Mouse (Mus musculus) forebrain, embryonic 15.5 days (tissue): ENCODE measurements around the gene Map3k20. TPM values are rescaled to one million over a fixed set of nuclear protein-coding genes. Genes with fewer than 3 reads are reported as not detected.

Experiments
- ATAC-seq: fragments of 200-750 bp; cut with Nextera tagmentation; replicated peaks from 2 replicates; pipeline ENCODE4 v1.8.0; 2017; ENCODE audit warnings: mild to moderate bottlenecking, moderate TSS enrichment, moderate library complexity
- H3K27ac ChIP-seq: fragments of 300-500 bp; sonication (generic); replicated peaks from 2 replicates; pipeline ENCODE4 v1.5.1; 2015; ENCODE audit warnings: mild to moderate bottlenecking, inconsistent platforms
- H3K27me3 ChIP-seq: fragments of 300-500 bp; sonication (generic); 2 replicates; pipeline ENCODE4 v1.6.1; 2015; ENCODE audit warnings: inconsistent platforms
- H3K36me3 ChIP-seq: fragments of 300-500 bp; sonication (generic); 2 replicates; pipeline ENCODE4 v1.6.1; 2015; ENCODE audit warnings: mild to moderate bottlenecking, inconsistent platforms
- H3K4me1 ChIP-seq: fragments of 300-500 bp; sonication (generic); 2 replicates; pipeline ENCODE4 v1.6.1; 2015; ENCODE audit warnings: inconsistent platforms
- H3K4me2 ChIP-seq: fragments of 300-500 bp; sonication (generic); replicated peaks from 2 replicates; pipeline ENCODE4 v1.6.1; 2015; ENCODE audit warnings: mild to moderate bottlenecking, inconsistent platforms
- H3K4me3 ChIP-seq: fragments of 300-500 bp; sonication (generic); 2 replicates; pipeline ENCODE4 v1.5.1; 2015; ENCODE audit warnings: mild to moderate bottlenecking, inconsistent platforms
- H3K9ac ChIP-seq: fragments of 300-500 bp; sonication (generic); replicated peaks from 2 replicates; pipeline ENCODE4 v1.6.1; 2015; ENCODE audit warnings: mild to moderate bottlenecking, inconsistent platforms
- H3K9me3 ChIP-seq: fragments of 300-500 bp; sonication (generic); 2 replicates; pipeline ENCODE4 v1.6.1; 2016; ENCODE audit warnings: inconsistent platforms
- WGBS: fragments of 180-500 bp; shearing (Covaris S2); methylation state at CpG from one replicate; pipeline ENCODE4 v1.1.7; 2015; ENCODE audit warnings: mixed read lengths; 5-methylcytosine and 5-hydroxymethylcytosine counted together
- polyA plus RNA-seq: library from polyadenylated mRNA; unstranded; fragments of >200 nt; fragmentation: Nextera tagmentation; extraction: Ambion mirVana; gene quantifications from 2 replicates; pipeline ENCODE4 v1.2.1, GENCODE M21; 2015

Gene Map3k20
- polyA plus RNA-seq, 1 experiment from 2014 or later: 3.9 TPM

DNA sequence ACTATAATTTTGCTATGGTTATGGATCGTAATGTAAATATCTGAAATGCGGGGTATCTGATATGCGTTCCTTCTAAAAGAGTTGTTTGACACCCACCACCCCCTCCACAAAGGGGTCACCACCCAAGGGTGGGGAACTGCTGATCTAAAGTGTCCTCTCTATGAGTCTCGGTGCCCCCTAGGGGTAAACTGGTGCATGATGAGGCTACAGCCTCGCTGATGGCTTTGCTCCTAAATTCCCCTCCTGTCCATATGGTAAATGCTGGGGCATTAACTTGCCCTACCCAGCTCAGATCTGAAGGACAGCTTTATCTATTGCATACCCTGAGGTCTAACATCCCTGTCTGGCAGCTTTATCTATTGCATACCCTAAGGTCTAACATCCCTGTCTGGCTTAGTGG lies 130.0 kb downstream of the Map3k20 start:
- H3K27me3 ChIP-seq: no peaks in the 10 kb centered on the region
- H3K36me3 ChIP-seq: no peaks in the 10 kb centered on the region
- no peaks in the 10 kb centered on the region for H3K4me1 ChIP-seq
- no peak for ATAC-seq
- H3K9me3 ChIP-seq: no peaks in the 10 kb centered on the region
- WGBS: 90% methylated on average over 5 of the region's 5 CpGs
- H3K9ac ChIP-seq: no peak overlapping the region
- no peak overlapping the region for H3K27ac ChIP-seq
- H3K4me3 ChIP-seq: no peak overlapping the region
- no peak overlapping the region for H3K4me2 ChIP-seq

- no peak for ATAC-seq
These were observed 131.0 kb downstream of the Map3k20 start for GRCm38 (mm10) chr2:72416095-72417080.

GRCm38 (mm10) chr2:72420561-72420960 lies 135.1 kb downstream of the Map3k20 start:
- ATAC-seq: no peak
- Histone ChIP-seq H3K36me3 (no peaks in the 10 kb centered on the region), H3K4me1 (peaks cover 18% of the 10 kb centered on the region), H3K27me3 (no peaks in the 10 kb centered on the region; the same call in 1 of the 2 replicates), H3K4me3 (no peak overlapping the region), H3K9me3 (no peaks in the 10 kb centered on the region), H3K9ac (no peak overlapping the region), H3K4me2 (no peak overlapping the region), H3K27ac (no peak overlapping the region)
- WGBS: 90% methylated on average over 5 of the region's 5 CpGs

More at GRCm38 (mm10) chr2:72416095-72417080, 131.0 kb downstream of the Map3k20 start:
- Histone ChIP-seq H3K4me1 (no peaks in the 10 kb centered on the region), H3K27me3 (no peaks in the 10 kb centered on the region; the same call in 1 of the 2 replicates), H3K27ac (no peak overlapping the region), H3K4me2 (no peak overlapping the region), H3K9ac (no peak overlapping the region), H3K9me3 (no peaks in the 10 kb centered on the region), H3K4me3 (no peak overlapping the region), H3K36me3 (no peaks in the 10 kb centered on the region)
- 74% methylated on average over 14 of the region's 14 CpGs for WGBS

DNA sequence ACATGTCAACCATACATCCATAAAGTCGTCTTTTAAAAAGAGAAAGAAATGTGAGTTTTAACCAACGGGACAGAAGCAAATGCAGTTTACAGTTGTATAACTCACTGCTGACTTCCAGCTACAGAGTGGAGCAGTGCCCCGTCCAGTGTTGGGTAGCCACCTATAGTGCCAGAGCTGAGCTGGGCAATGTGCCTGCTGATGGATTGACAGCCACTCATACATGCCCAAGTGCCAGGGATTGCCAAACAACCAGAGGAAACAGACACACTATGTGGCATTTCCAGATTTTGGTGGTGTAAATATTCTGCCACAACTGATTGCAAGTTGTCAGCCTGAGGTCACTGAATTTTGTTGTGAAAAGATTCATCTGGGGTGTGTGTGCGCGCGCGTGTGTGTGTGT lies 139.2 kb downstream of the Map3k20 start:
- Histone ChIP-seq H3K4me1 (peaks cover 43% of the 10 kb centered on the region), H3K9me3 (no peaks in the 10 kb centered on the region), H3K4me2 (no peak overlapping the region), H3K4me3 (no peak overlapping the region), H3K27ac (peak overlapping the region; percentile 54), H3K27me3 (peaks cover 4% of the 10 kb centered on the region; the same call in 1 of the 2 replicates), H3K36me3 (no peaks in the 10 kb centered on the region), H3K9ac (no peak overlapping the region)
- 72% methylated on average over 7 of the region's 7 CpGs for WGBS
- no peak for ATAC-seq

- Histone ChIP-seq H3K4me2 (peak overlapping the region; percentile 32), H3K27me3 (0 out of 2 replicates have a peak, but pooled peaks cover 4% of the 10 kb centered on the region), H3K9me3 (no peaks in the 10 kb centered on the region), H3K4me1 (peaks cover 43% of the 10 kb centered on the region), H3K4me3 (peak overlapping the region; percentile 13; the same call in 1 of the 2 replicates), H3K9ac (no peak overlapping the region), H3K36me3 (no peaks in the 10 kb centered on the region), H3K27ac (peak overlapping the region; percentile 79)
- ATAC-seq: peak; percentile 96
- 3% methylated on average over 8 of the region's 8 CpGs for WGBS
These were observed 141.3 kb downstream of the Map3k20 start for GRCm38 (mm10) chr2:72426776-72427175.

DNA sequence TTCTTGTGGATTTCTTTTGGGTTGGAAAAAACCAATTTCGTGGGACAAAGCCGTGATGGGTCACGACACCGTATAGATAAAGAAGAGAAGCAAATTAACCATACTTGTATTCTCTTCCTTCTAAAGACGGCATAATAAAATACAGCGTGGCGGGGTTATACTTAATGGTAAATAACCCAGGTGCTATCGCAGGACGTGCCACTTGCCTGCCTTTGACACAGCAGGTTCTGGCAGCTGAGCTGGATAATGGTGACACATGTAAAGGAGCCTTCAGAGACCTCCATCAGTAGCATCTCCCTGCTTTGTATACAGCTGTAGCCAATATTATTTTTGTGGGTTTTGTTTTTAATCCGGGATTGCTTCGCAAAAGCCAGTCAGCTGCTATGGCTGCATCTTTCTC lies 141.9 kb downstream of the Map3k20 start:
- H3K27ac ChIP-seq: peak overlapping the region; percentile 79

DNA sequence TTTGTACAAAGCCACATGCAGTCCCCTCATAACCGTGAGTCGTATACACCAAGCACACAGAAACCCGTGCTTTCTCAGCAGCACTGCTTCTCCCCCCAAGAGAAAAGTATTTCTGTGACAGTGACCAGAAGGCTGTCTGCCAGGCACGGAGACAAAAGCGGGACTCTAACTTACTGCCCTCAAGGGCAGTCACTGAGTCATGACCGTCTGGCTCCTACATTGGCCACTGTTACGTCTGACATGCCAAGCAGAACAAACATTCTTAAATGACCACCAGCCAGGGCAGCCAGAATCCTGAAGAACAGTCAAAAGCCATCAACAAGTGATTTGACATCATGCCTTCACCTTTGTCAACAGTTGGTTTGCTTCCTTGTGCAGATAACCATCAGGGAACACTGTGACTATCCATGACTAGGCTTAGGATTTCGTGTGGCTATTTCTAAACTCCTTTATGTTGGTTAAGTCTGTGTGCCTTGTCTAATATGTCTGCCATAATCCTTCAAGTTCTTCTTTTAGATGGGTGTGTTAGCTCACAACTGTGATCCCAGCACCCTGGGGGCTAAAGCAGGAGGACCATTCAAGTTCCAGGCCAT lies 153.6 kb downstream of the Map3k20 start:
- WGBS: 89% methylated on average over 8 of the region's 8 CpGs
- Histone ChIP-seq H3K36me3 (no peaks in the 10 kb centered on the region), H3K9me3 (no peaks in the 10 kb centered on the region), H3K9ac (no peak overlapping the region), H3K27me3 (no peaks in the 10 kb centered on the region), H3K4me2 (no peak overlapping the region), H3K4me3 (no peak overlapping the region), H3K4me1 (peaks cover 14% of the 10 kb centered on the region), H3K27ac (no peak overlapping the region)
- ATAC-seq: no peak

More for the DNA sequence above, 141.9 kb downstream of the Map3k20 start:
- Histone ChIP-seq H3K27me3 (0 out of 2 replicates have a peak, but pooled peaks cover 4% of the 10 kb centered on the region), H3K4me2 (peak overlapping the region; percentile 32), H3K4me1 (peaks cover 43% of the 10 kb centered on the region), H3K36me3 (no peaks in the 10 kb centered on the region), H3K9me3 (no peaks in the 10 kb centered on the region), H3K4me3 (peak overlapping the region; percentile 13; the same call in 1 of the 2 replicates), H3K9ac (no peak overlapping the region)
- WGBS: 10% methylated on average over 11 of the region's 11 CpGs
- peak; percentile 51 for ATAC-seq

- H3K9me3 ChIP-seq: no peaks in the 10 kb centered on the region
- no peaks in the 10 kb centered on the region for H3K27me3 ChIP-seq
- H3K4me2 ChIP-seq: no peak overlapping the region
- 51% methylated on average over 9 of the region's 9 CpGs for WGBS
- no peaks in the 10 kb centered on the region for H3K36me3 ChIP-seq
- H3K4me1 ChIP-seq: peaks cover 14% of the 10 kb centered on the region
- ATAC-seq: peak; percentile 82
- peak overlapping the region; percentile 52; the same call in 1 of the 2 replicates for H3K27ac ChIP-seq
- no peak overlapping the region for H3K4me3 ChIP-seq
- no peak overlapping the region for H3K9ac ChIP-seq
These were observed 155.6 kb downstream of the Map3k20 start for GRCm38 (mm10) chr2:72441010-72441409.

- Histone ChIP-seq H3K27me3 (no peaks in the 10 kb centered on the region), H3K4me2 (no peak overlapping the region), H3K9me3 (no peaks in the 10 kb centered on the region), H3K9ac (no peak overlapping the region), H3K36me3 (no peaks in the 10 kb centered on the region), H3K4me1 (peaks cover 19% of the 10 kb centered on the region), H3K27ac (no peak overlapping the region), H3K4me3 (no peak overlapping the region)
- no peak for ATAC-seq
- 93% methylated on average over 6 of the region's 6 CpGs for WGBS
These were observed 157.4 kb downstream of the Map3k20 start for GRCm38 (mm10) chr2:72442825-72443224.

- H3K9ac ChIP-seq: no peak overlapping the region
- WGBS: 88% methylated on average over 3 of the region's 3 CpGs
- H3K4me1 ChIP-seq: peaks cover 21% of the 10 kb centered on the region
- no peak overlapping the region for H3K4me2 ChIP-seq
- H3K4me3 ChIP-seq: no peak overlapping the region
- H3K27ac ChIP-seq: no peak overlapping the region
- no peaks in the 10 kb centered on the region for H3K36me3 ChIP-seq
- H3K9me3 ChIP-seq: no peaks in the 10 kb centered on the region
- ATAC-seq: no peak
- H3K27me3 ChIP-seq: no peaks in the 10 kb centered on the region
These were observed 158.5 kb downstream of the Map3k20 start for GRCm38 (mm10) chr2:72443960-72444359.

GRCm38 (mm10) chr2:72446106-72446505 lies 160.7 kb downstream of the Map3k20 start:
- Histone ChIP-seq H3K9me3 (no peaks in the 10 kb centered on the region), H3K27me3 (no peaks in the 10 kb centered on the region), H3K9ac (no peak overlapping the region), H3K4me3 (no peak overlapping the region), H3K4me2 (no peak overlapping the region), H3K27ac (no peak overlapping the region), H3K4me1 (peaks cover 11% of the 10 kb centered on the region), H3K36me3 (no peaks in the 10 kb centered on the region)
- 86% methylated on average over 3 of the region's 3 CpGs for WGBS
- ATAC-seq: no peak

DNA sequence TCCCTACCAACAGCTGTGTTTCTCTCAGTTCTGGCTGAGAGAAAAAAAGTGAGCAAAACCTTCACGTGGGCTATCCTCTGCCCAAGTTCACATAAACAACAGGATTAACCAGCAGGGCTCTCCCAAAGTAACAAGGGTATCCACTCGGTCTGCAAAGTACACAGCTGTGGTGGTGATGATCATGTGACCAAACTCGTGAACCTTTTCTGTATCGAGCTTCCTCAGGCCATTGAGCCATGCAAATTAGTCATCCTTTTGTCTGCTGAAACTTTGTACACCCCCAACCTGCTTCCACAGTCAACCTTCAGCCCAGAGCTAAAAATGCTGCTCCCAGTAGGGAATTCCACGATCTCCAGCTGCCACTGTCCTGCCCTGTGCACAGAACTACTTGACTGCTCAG lies 161.2 kb downstream of the Map3k20 start:
- Histone ChIP-seq H3K4me2 (no peak overlapping the region), H3K27ac (no peak overlapping the region), H3K36me3 (no peaks in the 10 kb centered on the region), H3K9me3 (no peaks in the 10 kb centered on the region), H3K4me3 (no peak overlapping the region), H3K9ac (no peak overlapping the region), H3K4me1 (peaks cover 8% of the 10 kb centered on the region; the same call in 1 of the 2 replicates), H3K27me3 (no peaks in the 10 kb centered on the region)
- ATAC-seq: no peak
- 28% methylated on average over 5 of the region's 5 CpGs for WGBS
